ENCODE assay signal across 8 mouse cellular contexts in genomic region chr13:67108194-67108820, GRCm38 (mm10). TPM values are rescaled to one million over a fixed set of nuclear protein-coding genes. Genes with fewer than 3 reads are reported as not detected.
DNase-seq lines count a peak whose midpoint lies in the region; ATAC-seq lines count a peak whose summit lies in the region.

Gene Gm28557 (minus strand): TSS chr13:67108604.

- 0% methylated on average over 17 of the region's 17 CpGs for WGBS in hindbrain, embryonic 16.5 days
- 0% methylated on average over 17 of the region's 17 CpGs for WGBS in macrophage (ENCODE audit: missing documents)

- H3K4me1 ChIP-seq in hindbrain, embryonic 16.5 days (ENCODE audit: control insufficient read depth, insufficient read depth, low read depth, low read length): peaks cover 3% of the 10 kb centered on the region

- H3K9ac ChIP-seq in hindbrain, embryonic 16.5 days (ENCODE audit: low read depth, low read length): peak within 1 kb of the TSS; percentile 69

- DNase-seq in ZHBTc4 (ENCODE audit: low read depth, low spot score): peak; percentile 97
- DNase-seq in cerebellum, postnatal 4 days (ENCODE audit: low spot score in 2 of 2): peak; percentile 65 to 86
- DNase-seq in gastrocnemius, adult 18-20 months (ENCODE audit: low spot score): peak; percentile 97
- DNase-seq in left cerebral cortex, adult 18-20 months (ENCODE audit: low spot score in 2 of 2): peak; percentile 92 to 95
- DNase-seq in right cerebral cortex, adult 18-20 months: peak; percentile 95
- peak; percentile 83 for DNase-seq in urinary bladder, postnatal 25 days (ENCODE audit: low spot score)

- peak within 1 kb of the TSS; percentile 72 for H3K27ac ChIP-seq in hindbrain, embryonic 16.5 days (ENCODE audit: low read depth, low read length)
- H3K27ac ChIP-seq in macrophage: peak within 1 kb of the TSS; percentile 80

- peak; percentile 99 for ATAC-seq in hindbrain, embryonic 16.5 days

- H3K27me3 ChIP-seq in hindbrain, embryonic 16.5 days (replicated peaks; ENCODE audit: control insufficient read depth, insufficient read depth, low read length): no peaks in the 10 kb centered on the region

- H3K9me3 ChIP-seq in hindbrain, embryonic 16.5 days (ENCODE audit: control insufficient read depth, low read length): 0 out of 2 replicates have a peak, but pooled peaks cover 2% of the 10 kb centered on the region

- H3K36me3 ChIP-seq in hindbrain, embryonic 16.5 days (ENCODE audit: control insufficient read depth, insufficient read depth, low read length): peaks cover 2% of the 10 kb centered on the region; the same call in 1 of the 2 replicates
- no peaks in the 10 kb centered on the region for H3K36me3 ChIP-seq in macrophage (ENCODE audit: inconsistent target)

- peaks cover 9% of the 10 kb centered on the region; the same call in 1 of the 2 replicates for H3K79me2 ChIP-seq in macrophage (ENCODE audit: inconsistent target)

- H3K4me2 ChIP-seq in hindbrain, embryonic 16.5 days (ENCODE audit: low read length): peak within 1 kb of the TSS; percentile 86

- peak within 1 kb of the TSS; percentile 54 for H3K4me3 ChIP-seq in hindbrain, embryonic 16.5 days (ENCODE audit: low read length)
- peak within 1 kb of the TSS; percentile 82 for H3K4me3 ChIP-seq in macrophage (ENCODE audit: inconsistent target)

RNA-seq across cellular contexts. Expression of gene Gm28557, which starts in this region (rescaled TPM):
- total RNA-seq in gastrocnemius, adult 18-20 months (2021): 1 to 10 TPM; 2.4 to 3.0 TPM
- 1.1 and 2.0 TPM in 2 replicates for polyA plus RNA-seq in hindbrain, embryonic 16.5 days (2015; fragmentation: Nextera tagmentation; extraction: Ambion mirVana)
- total RNA-seq in left cerebral cortex, adult 18-20 months (2021): 1 to 10 TPM; 3.1 to 3.2 TPM
- 10 to 100 TPM in 4 of 26 experiments, 1 to 10 TPM in 15, under 1 TPM in 5, not detected in 2; 0.25 to 12.0 (median 4.2) TPM for total RNA-seq in macrophage (2018; cell fraction: chromatin; rRNA removed)
- total RNA-seq in macrophage (2018; cell fraction: cytosol; rRNA removed): 1 to 10 TPM in 24 of 26 experiments, under 1 TPM in 2; 0.66 to 4.5 (median 3.1) TPM
- total RNA-seq in macrophage (2018; cell fraction: nucleus; rRNA removed): 10 to 100 TPM in 3 of 26 experiments, 1 to 10 TPM in 20, under 1 TPM in 2, not detected in 1; 0.58 to 15.6 (median 3.9) TPM
- 1.6 to 4.1 TPM (median 1.7 TPM) in 3 replicates for polyA plus RNA-seq in macrophage (2018)

Comparison
In these comparisons a context has a peak if more than half of its experiments do, and no peak if none do; other contexts are left out.
1. Peak in every context shown above with its lines: DNase-seq, ATAC-seq, H3K4me3 ChIP-seq and H3K27ac ChIP-seq.